Mouse (Mus musculus): ENCODE measurements around the gene Efnb2. TPM values are rescaled to one million over a fixed set of nuclear protein-coding genes. Genes with fewer than 3 reads are reported as not detected.

Efnb2 gene
- total RNA-seq, 2 experiments from 2014 or later, result 24.8 to 29.4 TPM

- intact Hi-C loops (cut with DNase I), result loop anchor here (5.0 to 10.0 kb wide), 3 partner anchors 323 to 514 kb away; no protein-coding TSS in a partner anchor
- DNase-seq (ENCODE audit: low spot score), result no peak
These were observed 3.2 kb downstream of the Efnb2 start for GRCm38 (mm10) chr8:8657692-8658355.

- no peak for DNase-seq (ENCODE audit: low spot score)
These were observed 4.2 kb downstream of the Efnb2 start for GRCm38 (mm10) chr8:8656578-8657441.

GRCm38 (mm10) chr8:8655346-8656340, 5.4 kb downstream of the Efnb2 start:
- DNase-seq (ENCODE audit: low spot score), result no peak
- intact Hi-C loops (cut with DNase I), result loop anchor here (2.0 to 10.0 kb wide), 4 partner anchors 169 to 517 kb away; no protein-coding TSS in a partner anchor

More at GRCm38 (mm10) chr8:8656578-8657441, 4.2 kb downstream of the Efnb2 start:
- intact Hi-C loops (cut with DNase I), result loop anchor here (5.0 to 10.0 kb wide), 3 partner anchors 322 to 515 kb away; no protein-coding TSS in a partner anchor

- intact Hi-C loops (cut with DNase I), result loop anchor here (2.0 to 10.0 kb wide), 2 partner anchors 167 to 319 kb away; no protein-coding TSS in a partner anchor
- DNase-seq (ENCODE audit: low spot score), result no peak
These were observed 7.0 kb downstream of the Efnb2 start for GRCm38 (mm10) chr8:8653906-8654489.

- no peak for DNase-seq (ENCODE audit: low spot score)
- intact Hi-C loops (cut with DNase I), result loop anchor here (10.0 kb wide), 1 partner anchor 319 kb away; no protein-coding TSS in a partner anchor
These were observed 7.7 kb downstream of the Efnb2 start for GRCm38 (mm10) chr8:8653343-8653742.

- no peak for DNase-seq (ENCODE audit: low spot score)
- intact Hi-C loops (cut with DNase I), result loop anchor here (10.0 kb wide), 1 partner anchor 318 kb away; no protein-coding TSS in a partner anchor
These were observed 8.7 kb downstream of the Efnb2 start for GRCm38 (mm10) chr8:8652388-8652787.

GRCm38 (mm10) chr8:8649944-8650343, 11.1 kb downstream of the Efnb2 start:
- intact Hi-C loops (cut with DNase I), result loop anchor here (10.0 kb wide), 1 partner anchor 315 kb away; no protein-coding TSS in a partner anchor
- no peak for DNase-seq (ENCODE audit: low spot score)

- intact Hi-C loops (cut with DNase I), result no loop called here
- DNase-seq (ENCODE audit: low spot score), result no peak
These were observed 11.5 kb downstream of the Efnb2 start for GRCm38 (mm10) chr8:8649536-8649935.

- intact Hi-C loops (cut with DNase I), result no loop called here
- no peak for DNase-seq (ENCODE audit: low spot score)
These were observed 12.4 kb downstream of the Efnb2 start for GRCm38 (mm10) chr8:8648686-8649085.

- no peak for DNase-seq (ENCODE audit: low spot score)
- intact Hi-C loops (cut with DNase I), result no loop called here
These were observed 13.2 kb downstream of the Efnb2 start for GRCm38 (mm10) chr8:8647824-8648223.

GRCm38 (mm10) chr8:8647319-8647718, 13.7 kb downstream of the Efnb2 start:
- intact Hi-C loops (cut with DNase I), result no loop called here
- no peak for DNase-seq (ENCODE audit: low spot score)

GRCm38 (mm10) chr8:8644160-8644915, 16.7 kb downstream of the Efnb2 start:
- intact Hi-C loops (cut with DNase I), result no loop called here
- no peak for DNase-seq (ENCODE audit: low spot score)

- no peak for DNase-seq (ENCODE audit: low spot score)
- intact Hi-C loops (cut with DNase I), result no loop called here
These were observed 20.8 kb downstream of the Efnb2 start for GRCm38 (mm10) chr8:8640264-8640588.

- DNase-seq (ENCODE audit: low spot score), result no peak
- intact Hi-C loops (cut with DNase I), result no loop called here
These were observed 21.3 kb downstream of the Efnb2 start for GRCm38 (mm10) chr8:8639569-8640263.

- no peak for DNase-seq (ENCODE audit: low spot score)
- intact Hi-C loops (cut with DNase I), result no loop called here
These were observed 29.6 kb downstream of the Efnb2 start for GRCm38 (mm10) chr8:8631394-8631793.

GRCm38 (mm10) chr8:8624017-8624416, 37.0 kb downstream of the Efnb2 start:
- no peak for DNase-seq (ENCODE audit: low spot score)
- intact Hi-C loops (cut with DNase I), result no loop called here

GRCm38 (mm10) chr8:8623486-8623885, 37.6 kb downstream of the Efnb2 start:
- peak; percentile 31 for DNase-seq (ENCODE audit: low spot score)
- intact Hi-C loops (cut with DNase I), result no loop called here

- intact Hi-C loops (cut with DNase I), result no loop called here
- no peak for DNase-seq (ENCODE audit: low spot score)
These were observed 38.6 kb downstream of the Efnb2 start for GRCm38 (mm10) chr8:8622476-8622875.

All from heart, postnatal 25 days (tissue).